Mouse (Mus musculus) hindlimb bud, embryonic 11.5 days (tissue): ENCODE measurements around the gene Cdc42ep1.
"Not testable (repeated sequence)": the region's sequence is repeated elsewhere in the genome, so short reads cannot be mapped to it uniquely, and the experiment has no call there.

ENCODE experiments used
- DNase-seq: peaks from one replicate; pipeline ENCODE4 v3.0.0-alpha.2; 2012; ENCODE audit warnings: low read depth, low spot score; ENCODE audit errors: extremely low spot score

Cdc42ep1 gene

GRCm38 (mm10) chr15:78846805-78847204 lies 4.4 kb downstream of the Cdc42ep1 start:
- not testable (repeated sequence) for DNase-seq

- peak; percentile 58 for DNase-seq
Observed at GRCm38 (mm10) chr15:78848467-78848866, 6.0 kb downstream of the Cdc42ep1 start.

GRCm38 (mm10) chr15:78849485-78849884 lies 7.1 kb downstream of the Cdc42ep1 start:
- no peak for DNase-seq

GRCm38 (mm10) chr15:78850059-78850824 lies 7.8 kb downstream of the Cdc42ep1 start:
- DNase-seq: no peak

- no peak for DNase-seq
Observed at GRCm38 (mm10) chr15:78850944-78851343, 8.5 kb downstream of the Cdc42ep1 start.

GRCm38 (mm10) chr15:78851505-78852153 lies 9.2 kb downstream of the Cdc42ep1 start:
- DNase-seq: peak; percentile 72

- no peak for DNase-seq
Observed at GRCm38 (mm10) chr15:78855303-78855965, 13.0 kb downstream of the Cdc42ep1 start, which contains the start of gene Lgals2. Gene Lgals2, minus strand, starts transcription at chr15:78855529.

- DNase-seq: no peak
Observed at GRCm38 (mm10) chr15:78857009-78857408, 14.6 kb downstream of the Cdc42ep1 start.

- no peak for DNase-seq
Observed at GRCm38 (mm10) chr15:78859311-78859710, 16.9 kb downstream of the Cdc42ep1 start.

GRCm38 (mm10) chr15:78859714-78860113 lies 17.3 kb downstream of the Cdc42ep1 start:
- no peak for DNase-seq

GRCm38 (mm10) chr15:78862280-78862679 lies 19.9 kb downstream of the Cdc42ep1 start:
- no peak for DNase-seq

- no peak for DNase-seq
Observed at GRCm38 (mm10) chr15:78863154-78863553, 20.7 kb downstream of the Cdc42ep1 start.

- no peak for DNase-seq
Observed at GRCm38 (mm10) chr15:78863852-78864253, 21.4 kb downstream of the Cdc42ep1 start.

- DNase-seq: no peak
Observed at GRCm38 (mm10) chr15:78868398-78868797, 26.0 kb downstream of the Cdc42ep1 start.

- no peak for DNase-seq
Observed at GRCm38 (mm10) chr15:78868826-78869233, 26.4 kb downstream of the Cdc42ep1 start.

- peak; percentile 44 for DNase-seq
Observed at GRCm38 (mm10) chr15:78869775-78870174, 27.4 kb downstream of the Cdc42ep1 start.

- no peak for DNase-seq
Observed at GRCm38 (mm10) chr15:78872021-78872608, 29.7 kb downstream of the Cdc42ep1 start.

GRCm38 (mm10) chr15:78873803-78874435 lies 31.5 kb downstream of the Cdc42ep1 start:
- no peak for DNase-seq

- no peak for DNase-seq
Observed at GRCm38 (mm10) chr15:78874989-78875388, 32.6 kb downstream of the Cdc42ep1 start.

- DNase-seq: no peak
Observed at GRCm38 (mm10) chr15:78875537-78875936, 33.1 kb downstream of the Cdc42ep1 start.

- no peak for DNase-seq
Observed at GRCm38 (mm10) chr15:78876258-78876696, 33.9 kb downstream of the Cdc42ep1 start.
